Mouse (Mus musculus): ENCODE measurements at regions not wholly inside any gene's neighbourhood (a gene's known extent, or its start where the extent isn't known, plus 50 kb on each side); places are given as distances from the start of the nearest gene placed in this dataset.

DNA sequence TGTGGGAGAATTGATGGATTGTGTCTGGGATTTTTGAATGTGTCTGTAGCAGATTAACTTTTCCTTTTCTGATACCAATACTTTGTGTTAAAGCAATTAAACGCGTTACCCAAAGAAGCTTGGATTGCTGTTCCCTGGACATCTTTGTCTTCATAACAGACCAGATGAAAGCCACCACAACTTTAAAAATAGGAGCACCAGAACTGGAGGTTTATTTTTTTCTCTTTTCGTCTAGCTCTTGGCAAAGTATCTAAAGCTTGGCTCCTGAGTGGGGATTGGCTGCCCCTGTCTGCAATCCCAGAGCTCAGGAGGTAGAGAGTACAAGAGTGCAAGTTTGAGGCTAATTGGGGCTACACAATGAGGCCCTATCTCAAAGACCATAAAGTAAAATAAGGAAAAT, 64.0 kb upstream of the Zbtb18 start:
- TF ChIP-seq CTCF (IDR thresholded peaks at IDR 0.05; ENCODE audit: low read depth, low read length) (no peak), POLR2A (IDR thresholded peaks at IDR 0.05; ENCODE audit: borderline replicate concordance, low read depth, low read length) (no peak)

Data from bone marrow macrophage, adult 2 months (primary cell).